Mouse (Mus musculus) intestine, embryonic 14.5 days (tissue): Measurements from ENCODE around the gene Dusp12. TPM values are rescaled to one million over a fixed set of nuclear protein-coding genes. Genes with fewer than 3 reads are reported as not detected.

Experiments used
- ATAC-seq: fragments of 200-750 bp; cut with Nextera tagmentation; replicated peaks from 2 replicates; pipeline ENCODE4 v1.8.0; 2017; ENCODE audit warnings: low read depth, moderate number of reproducible peaks, moderate TSS enrichment, moderate library complexity; ENCODE audit not compliant: low FRiP score, low TSS enrichment
- DNase-seq: peaks from one replicate; pipeline ENCODE4 v3.0.0-alpha.2; 2018; ENCODE audit warnings: low spot score
- H3K27ac ChIP-seq: fragments of 300-500 bp; sonication (generic); 2 replicates; pipeline ENCODE4 v1.5.1; 2014; ENCODE audit warnings: low read depth, mild to moderate bottlenecking, control low read depth
- H3K27me3 ChIP-seq: fragments of 300-500 bp; sonication (generic); replicated peaks from 2 replicates; pipeline ENCODE4 v1.6.1; 2014; ENCODE audit warnings: low read length, control low read depth; ENCODE audit not compliant: control insufficient read depth, insufficient read depth
- H3K36me3 ChIP-seq: fragments of 300-500 bp; sonication (generic); 2 replicates; pipeline ENCODE4 v1.6.1; 2014; ENCODE audit warnings: low read length, control low read depth; ENCODE audit not compliant: control insufficient read depth, insufficient read depth
- H3K4me1 ChIP-seq: fragments of 300-500 bp; sonication (generic); replicated peaks from 2 replicates; pipeline ENCODE4 v1.6.1; 2014; ENCODE audit warnings: low read length, control low read depth, mixed read lengths; ENCODE audit not compliant: control insufficient read depth, insufficient read depth
- H3K4me2 ChIP-seq: fragments of 300-500 bp; sonication (generic); 2 replicates; pipeline ENCODE4 v1.6.1; 2014; ENCODE audit warnings: low read length
- H3K4me3 ChIP-seq: fragments of 300-500 bp; sonication (generic); 2 replicates; pipeline ENCODE4 v1.5.1; 2014; ENCODE audit warnings: low read depth, low read length, control low read depth, mixed read lengths
- H3K9ac ChIP-seq: fragments of 300-500 bp; sonication (generic); 2 replicates; pipeline ENCODE4 v1.6.1; 2014; ENCODE audit warnings: mild to moderate bottlenecking, low read length
- H3K9me3 ChIP-seq: fragments of 300-500 bp; sonication (generic); 2 replicates; pipeline ENCODE4 v1.6.1; 2016; ENCODE audit warnings: low read length, control low read depth; ENCODE audit not compliant: control insufficient read depth
- WGBS: fragments of 180-500 bp; shearing (Covaris S2); extraction: QIAGEN DNeasy Blood & Tissue Kit; methylation state at CpG from one replicate; pipeline ENCODE4 v1.1.7; 2014; 5-methylcytosine and 5-hydroxymethylcytosine counted together
- polyA plus RNA-seq: library from polyadenylated mRNA; unstranded; fragments of >200 nt; fragmentation: Nextera tagmentation; extraction: Ambion mirVana; gene quantifications from 2 replicates; pipeline ENCODE4 v1.2.1, GENCODE M21; 2014

The Dusp12 gene
- polyA plus RNA-seq, 1 experiment from 2014 or later: 53.5 TPM

- H3K4me1 ChIP-seq: peaks cover 13% of the 10 kb centered on the region
- no peak overlapping the region for H3K4me2 ChIP-seq
- H3K9ac ChIP-seq: no peak overlapping the region
- ATAC-seq (no peak), DNase-seq (no peak)
- H3K27ac ChIP-seq: no peak overlapping the region
- H3K4me3 ChIP-seq: no peak overlapping the region
- H3K9me3 ChIP-seq: no peaks in the 10 kb centered on the region
- WGBS: 67% methylated on average over 3 of the region's 3 CpGs
- H3K27me3 ChIP-seq: no peaks in the 10 kb centered on the region
- no peaks in the 10 kb centered on the region for H3K36me3 ChIP-seq
Observed at GRCm38 (mm10) chr1:170862435-170862717, 23.0 kb downstream of the Dusp12 start.

GRCm38 (mm10) chr1:170861671-170862434 lies 23.5 kb downstream of the Dusp12 start:
- H3K9ac ChIP-seq: no peak overlapping the region
- no peak for ATAC-seq

GRCm38 (mm10) chr1:170858872-170859271 lies 26.5 kb downstream of the Dusp12 start:
- H3K9me3 ChIP-seq: no peaks in the 10 kb centered on the region
- H3K9ac ChIP-seq: no peak overlapping the region
- H3K4me3 ChIP-seq: no peak overlapping the region
- H3K4me2 ChIP-seq: no peak overlapping the region
- H3K4me1 ChIP-seq: peaks cover 3% of the 10 kb centered on the region; the same call in 1 of the 2 replicates
- DNase-seq: no peak
- no peaks in the 10 kb centered on the region for H3K36me3 ChIP-seq
- H3K27me3 ChIP-seq: no peaks in the 10 kb centered on the region
- no peak overlapping the region for H3K27ac ChIP-seq
- 75% methylated on average over 1 of the region's 2 CpGs for WGBS
- no peak for ATAC-seq

More at GRCm38 (mm10) chr1:170861671-170862434, 23.5 kb downstream of the Dusp12 start:
- 61% methylated on average over 13 of the region's 13 CpGs for WGBS
- no peak overlapping the region for H3K27ac ChIP-seq
- no peak overlapping the region for H3K4me2 ChIP-seq
- DNase-seq: no peak
- H3K36me3 ChIP-seq: no peaks in the 10 kb centered on the region
- H3K4me1 ChIP-seq: peaks cover 11% of the 10 kb centered on the region
- no peaks in the 10 kb centered on the region for H3K9me3 ChIP-seq
- H3K27me3 ChIP-seq: no peaks in the 10 kb centered on the region
- H3K4me3 ChIP-seq: no peak overlapping the region

GRCm38 (mm10) chr1:170857369-170857768 lies 28.0 kb downstream of the Dusp12 start:
- Histone ChIP-seq H3K9me3 (no peaks in the 10 kb centered on the region), H3K27me3 (no peaks in the 10 kb centered on the region), H3K27ac (no peak overlapping the region), H3K36me3 (peaks cover under 1% of the 10 kb centered on the region; the same call in 1 of the 2 replicates), H3K9ac (no peak overlapping the region), H3K4me2 (no peak overlapping the region), H3K4me1 (no peaks in the 10 kb centered on the region; the same call in 1 of the 2 replicates), H3K4me3 (no peak overlapping the region)
- DNase-seq (no peak), ATAC-seq (no peak)
- 89% methylated on average over 2 of the region's 2 CpGs for WGBS

GRCm38 (mm10) chr1:170855056-170855760 lies 30.1 kb downstream of the Dusp12 start:
- peaks cover 5% of the 10 kb centered on the region; the same call in 1 of the 2 replicates for H3K36me3 ChIP-seq
- DNase-seq (no peak), ATAC-seq (no peak)
- no peaks in the 10 kb centered on the region for H3K4me1 ChIP-seq
- WGBS: 86% methylated on average over 13 of the region's 13 CpGs
- no peak overlapping the region for H3K27ac ChIP-seq
- H3K27me3 ChIP-seq: no peaks in the 10 kb centered on the region
- H3K4me2 ChIP-seq: no peak overlapping the region
- H3K4me3 ChIP-seq: no peak overlapping the region
- no peaks in the 10 kb centered on the region for H3K9me3 ChIP-seq
- H3K9ac ChIP-seq: no peak overlapping the region

- Histone ChIP-seq H3K4me1 (no peaks in the 10 kb centered on the region), H3K4me2 (no peak overlapping the region), H3K9me3 (no peaks in the 10 kb centered on the region), H3K4me3 (no peak overlapping the region), H3K36me3 (peaks cover 5% of the 10 kb centered on the region; the same call in 1 of the 2 replicates), H3K9ac (no peak overlapping the region), H3K27ac (no peak overlapping the region), H3K27me3 (no peaks in the 10 kb centered on the region)
- no peak for DNase-seq
- WGBS: 90% methylated on average over 3 of the region's 3 CpGs
- ATAC-seq: no peak
Observed at GRCm38 (mm10) chr1:170853604-170854003, 31.7 kb downstream of the Dusp12 start.

GRCm38 (mm10) chr1:170850637-170851624 lies 34.4 kb downstream of the Dusp12 start:
- Histone ChIP-seq H3K9me3 (no peaks in the 10 kb centered on the region), H3K9ac (no peak overlapping the region), H3K27ac (no peak overlapping the region), H3K4me3 (no peak overlapping the region), H3K4me1 (no peaks in the 10 kb centered on the region), H3K27me3 (no peaks in the 10 kb centered on the region), H3K4me2 (no peak overlapping the region), H3K36me3 (peaks cover 5% of the 10 kb centered on the region; the same call in 1 of the 2 replicates)
- ATAC-seq: no peak
- 88% methylated on average over 23 of the region's 23 CpGs for WGBS
- no peak for DNase-seq

- peaks cover 5% of the 10 kb centered on the region; the same call in 1 of the 2 replicates for H3K36me3 ChIP-seq
- ATAC-seq: no peak
Observed at GRCm38 (mm10) chr1:170850007-170850406, 35.3 kb downstream of the Dusp12 start.

More at GRCm38 (mm10) chr1:170850007-170850406, 35.3 kb downstream of the Dusp12 start:
- H3K4me2 ChIP-seq: no peak overlapping the region
- H3K9ac ChIP-seq: no peak overlapping the region
- no peak for DNase-seq
- no peak overlapping the region for H3K27ac ChIP-seq
- H3K9me3 ChIP-seq: no peaks in the 10 kb centered on the region
- WGBS: 94% methylated on average over 2 of the region's 2 CpGs
- no peaks in the 10 kb centered on the region for H3K27me3 ChIP-seq
- H3K4me1 ChIP-seq: no peaks in the 10 kb centered on the region
- no peak overlapping the region for H3K4me3 ChIP-seq
